Mouse (Mus musculus) kidney, adult 11 months (tissue): ENCODE results near the gene Adh1.
A peak's percentile ranks its signal among the peaks of the same experiment; 100 is the strongest.

Source experiments
- DNase-seq: peaks from one replicate; pipeline ENCODE4 v3.0.0; 2022

Adh1 gene

DNA sequence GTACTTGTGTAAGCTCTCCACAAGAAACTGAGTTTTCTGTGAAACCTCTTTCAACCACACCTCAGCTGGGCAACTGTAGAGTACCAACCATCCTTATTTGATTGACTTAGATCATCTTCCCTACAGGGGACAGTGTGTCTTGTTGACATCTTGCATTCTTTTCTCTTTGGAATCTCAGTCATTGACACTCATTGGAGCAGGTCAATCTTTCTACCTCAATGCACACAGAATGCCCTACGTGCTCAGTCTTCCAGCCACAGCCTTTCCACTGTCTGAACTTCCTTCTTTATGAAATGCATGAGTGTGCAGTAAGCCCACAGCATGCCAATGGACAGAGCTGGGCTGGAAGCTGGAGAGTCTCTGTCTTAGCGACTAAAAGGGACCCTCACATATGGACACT is 29.9 kb downstream of the Adh1 start:
- peak; percentile 49 for DNase-seq

DNA sequence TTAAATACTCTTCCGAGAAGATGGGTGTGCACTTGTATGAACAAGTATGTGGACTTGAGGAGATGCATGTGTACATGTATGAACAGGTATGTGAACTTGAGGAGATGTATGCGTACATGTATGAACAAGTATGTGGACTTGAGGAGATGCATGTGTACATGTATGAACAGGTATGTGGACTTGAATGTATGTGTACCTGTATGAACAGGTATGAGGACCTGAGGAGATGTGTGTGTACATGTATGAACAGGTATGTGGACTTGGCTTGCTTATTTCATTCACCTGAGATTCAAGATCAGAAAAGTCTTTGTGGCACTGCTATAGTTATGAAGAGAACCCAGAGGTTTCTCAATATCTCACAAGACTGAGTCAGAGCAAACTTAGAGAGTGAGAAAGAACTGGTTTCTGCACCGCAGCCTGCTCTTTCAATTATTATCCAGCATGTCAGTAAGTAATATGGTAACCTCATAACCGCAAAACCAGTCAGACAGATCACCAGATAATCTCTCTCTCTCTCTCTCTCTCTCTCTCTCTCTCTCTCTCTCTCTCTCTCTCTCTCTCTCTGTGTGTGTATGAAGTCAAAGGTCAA is 30.8 kb downstream of the Adh1 start:
- DNase-seq = no peak

DNA sequence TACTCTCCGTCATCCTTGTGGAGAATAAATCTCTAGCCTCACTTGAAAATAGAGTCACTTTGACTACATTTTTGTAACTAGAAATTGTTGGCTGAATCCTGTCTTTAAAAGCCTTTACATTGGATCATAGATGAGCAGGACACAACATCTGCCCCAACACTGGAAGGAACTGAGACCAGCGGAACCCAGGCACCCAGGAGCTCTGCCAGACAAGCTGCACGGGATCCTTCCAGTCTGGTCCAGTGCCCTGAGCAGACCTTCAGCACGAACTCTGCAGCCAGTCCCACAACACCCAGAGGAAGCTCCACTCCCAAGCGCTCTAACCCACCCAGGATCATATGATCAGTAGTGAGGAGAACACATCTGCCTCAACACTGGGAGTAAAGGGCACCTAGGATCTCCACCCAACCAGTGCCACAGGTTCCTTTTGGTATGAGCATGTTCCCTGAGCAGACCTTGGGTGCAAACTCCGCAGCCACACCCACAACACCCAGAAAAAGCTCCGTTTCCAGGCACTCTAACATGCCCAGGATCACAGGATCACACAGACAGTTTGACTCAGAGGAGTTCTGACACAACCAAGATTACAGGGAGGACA is 32.6 kb downstream of the Adh1 start:
- DNase-seq = no peak

DNA sequence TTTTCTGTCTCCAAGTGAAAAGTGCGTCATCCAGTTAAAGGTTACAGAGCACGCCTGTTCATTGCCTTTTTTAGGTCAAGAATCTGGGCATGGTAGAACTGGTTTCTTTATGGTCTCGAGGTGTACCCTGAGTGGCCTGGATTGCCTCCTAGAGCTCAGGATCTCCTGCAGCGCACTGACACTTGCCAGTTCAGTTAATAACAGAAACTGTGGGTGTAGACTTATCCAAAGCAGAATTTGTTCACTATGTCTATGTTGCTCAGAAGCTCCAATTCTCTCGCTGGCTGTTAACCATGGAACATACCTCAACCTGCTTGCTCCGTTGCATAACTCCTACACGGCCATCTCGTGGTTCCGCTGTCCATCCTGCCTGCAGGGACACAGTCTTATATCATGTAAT is 39.3 kb downstream of the Adh1 start:
- no peak for DNase-seq

DNA sequence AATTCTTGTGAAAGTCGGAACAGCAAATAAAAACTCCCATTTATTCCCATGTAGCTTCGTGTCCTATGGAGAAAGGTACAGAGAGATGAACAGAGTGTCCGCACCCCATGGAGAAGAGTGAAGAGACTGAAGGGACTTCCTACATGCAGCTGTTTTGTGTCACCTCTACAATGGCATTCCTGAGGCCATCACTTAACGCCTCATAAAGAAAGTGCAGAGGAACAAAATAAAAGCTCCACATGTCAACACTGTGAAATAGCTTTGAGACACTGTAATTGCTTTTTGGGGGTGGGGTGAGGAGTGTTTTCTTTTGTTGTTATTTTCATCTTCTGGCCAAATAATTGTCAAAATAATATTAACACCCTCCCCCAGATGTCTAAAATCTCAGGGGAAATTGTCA is 41.9 kb downstream of the Adh1 start:
- DNase-seq = no peak

DNA sequence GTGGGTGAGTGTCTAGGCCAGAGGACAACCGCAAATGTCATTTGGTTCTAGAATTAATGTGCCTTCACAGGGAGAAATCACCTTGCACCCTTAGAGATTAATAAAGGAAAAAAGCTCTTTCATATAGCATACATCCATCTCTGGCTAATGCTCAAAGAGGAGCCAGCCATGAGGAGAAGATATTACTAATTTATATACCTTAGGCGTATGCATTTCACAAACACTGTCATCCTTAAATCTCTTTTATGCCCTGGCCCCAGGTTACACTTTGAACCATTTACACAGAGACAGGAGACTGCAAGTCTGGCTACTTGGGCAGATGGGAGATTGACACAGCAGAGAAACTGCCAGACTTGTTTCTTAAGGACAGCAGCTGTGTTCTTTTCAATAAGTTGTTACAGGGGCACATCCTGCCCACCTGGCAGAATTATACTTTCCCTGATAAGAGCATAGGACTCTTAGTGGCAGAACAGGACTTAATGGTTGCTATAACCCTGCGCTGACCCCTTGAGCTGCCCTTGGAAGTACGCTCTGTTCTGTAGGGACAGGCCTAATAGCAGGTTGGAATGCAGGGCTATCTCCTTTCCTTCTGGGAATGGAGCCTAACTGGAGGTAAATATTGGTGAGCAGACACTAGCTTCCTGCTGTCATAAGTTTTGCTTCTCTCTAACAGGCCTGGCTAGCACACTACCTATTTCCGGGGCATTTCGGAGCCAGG is 43.1 kb downstream of the Adh1 start:
- DNase-seq = no peak

DNA sequence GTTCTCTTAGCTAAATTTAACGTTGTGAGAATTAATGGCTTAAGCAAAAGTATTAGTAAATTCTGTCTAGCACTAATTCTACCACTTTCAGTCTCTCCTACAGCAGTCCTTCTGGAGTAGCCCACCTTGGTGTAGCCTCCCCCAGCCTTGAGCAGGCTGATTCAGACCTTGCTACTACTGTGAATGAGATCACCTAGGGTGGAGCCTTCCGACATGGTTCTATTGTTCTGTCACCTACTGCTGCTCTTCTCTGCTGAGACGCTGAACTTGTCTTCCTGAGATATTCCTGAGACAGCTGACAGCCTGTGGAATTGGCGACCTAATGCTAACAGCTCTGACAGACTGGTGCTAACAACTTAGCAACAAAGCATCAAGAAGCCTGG is 43.7 kb downstream of the Adh1 start:
- no peak for DNase-seq

DNA sequence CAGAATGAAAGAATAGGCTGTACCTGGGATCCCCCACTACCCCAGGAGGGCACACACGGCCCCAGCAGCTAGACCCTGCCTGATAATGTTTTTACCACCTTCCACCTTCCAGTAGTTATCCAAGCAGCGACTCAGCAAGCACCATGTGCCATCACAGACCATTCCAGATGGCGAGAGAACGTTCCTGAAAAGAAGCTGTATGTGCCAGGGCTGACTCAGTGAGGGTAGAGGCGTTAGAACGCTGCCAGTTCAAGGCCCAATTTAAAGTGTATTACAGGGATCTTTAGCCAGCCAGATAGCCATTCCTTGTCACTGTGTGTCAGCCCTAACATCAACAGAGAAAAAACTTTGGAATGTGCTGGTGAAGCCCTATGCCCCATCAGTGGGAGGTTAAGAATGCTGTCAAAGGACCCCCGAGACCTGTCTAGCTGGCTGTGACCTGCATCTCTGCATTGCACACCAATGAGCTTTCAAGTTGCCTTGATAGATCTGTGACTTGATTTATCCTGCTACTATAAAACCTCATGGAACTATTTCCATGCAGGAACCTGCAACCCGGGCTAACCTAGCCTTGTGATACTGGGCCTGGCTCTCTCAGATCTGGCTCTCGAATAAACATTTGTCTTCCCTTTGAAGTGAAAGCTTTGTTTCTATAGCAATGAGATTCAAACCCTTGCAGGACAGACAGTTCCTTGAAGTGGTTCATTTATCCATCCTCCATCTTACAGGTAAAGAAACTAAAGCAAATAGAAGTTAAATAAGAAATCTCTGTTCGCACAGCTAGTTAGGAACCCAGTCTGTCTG is 44.9 kb downstream of the Adh1 start:
- no peak for DNase-seq

DNA sequence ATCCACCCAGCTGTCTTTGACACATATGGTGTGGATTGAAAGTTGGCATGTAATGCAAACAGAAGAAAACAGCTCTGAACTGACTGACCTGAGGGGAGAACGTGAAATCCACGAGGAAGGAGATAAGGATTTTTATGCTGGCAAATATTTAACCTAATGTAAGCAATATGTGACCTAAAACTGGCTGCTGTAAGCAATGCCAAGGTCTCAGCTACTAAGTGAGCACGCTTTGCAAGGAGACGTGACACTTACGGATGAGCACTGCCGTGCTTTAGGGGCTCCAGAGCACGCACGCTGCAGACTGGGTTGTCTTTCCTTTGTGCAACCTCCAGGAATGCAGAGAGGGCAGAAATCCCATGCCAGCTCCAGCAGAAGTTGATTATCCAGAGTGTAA is 45.5 kb downstream of the Adh1 start:
- no peak for DNase-seq

DNA sequence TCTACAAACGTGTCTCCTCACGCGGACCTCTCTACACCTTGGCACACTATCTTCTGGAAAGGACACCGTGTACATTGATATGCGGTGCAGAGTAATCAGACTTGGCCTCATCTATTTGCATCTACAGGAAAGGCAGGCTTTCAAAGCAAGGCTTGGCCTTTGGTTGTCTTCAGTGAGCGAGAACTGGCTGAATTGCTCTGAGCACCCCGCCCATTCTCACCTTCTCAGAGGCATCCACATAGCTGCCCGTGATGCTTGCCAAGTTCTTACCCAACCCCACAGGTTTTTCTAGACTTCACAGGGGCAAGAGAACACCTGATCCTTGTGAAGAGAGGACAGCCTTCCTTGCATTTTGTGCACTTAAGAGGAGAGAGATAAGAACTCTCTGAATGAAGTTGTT is 49.1 kb downstream of the Adh1 start:
- DNase-seq = no peak

DNA sequence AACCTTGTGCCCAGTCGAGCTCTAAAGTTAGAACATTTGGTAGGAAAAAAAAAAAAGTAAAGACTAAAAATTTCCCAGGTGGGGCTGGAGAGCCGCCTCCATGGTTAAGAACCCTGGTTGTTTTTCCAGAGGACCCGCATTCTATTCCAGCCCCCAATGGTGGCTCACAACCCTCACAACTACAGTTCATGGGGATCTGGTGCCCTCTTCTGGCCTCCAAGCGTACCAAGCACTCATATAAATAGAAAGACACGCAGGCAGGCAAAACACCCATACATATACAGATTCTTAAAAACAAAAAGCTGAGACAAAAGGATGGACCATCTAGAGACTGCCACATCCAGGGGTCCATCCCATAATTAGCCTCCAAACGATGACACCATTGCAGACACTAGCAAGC is 50.2 kb downstream of the Adh1 start:
- no peak for DNase-seq

DNA sequence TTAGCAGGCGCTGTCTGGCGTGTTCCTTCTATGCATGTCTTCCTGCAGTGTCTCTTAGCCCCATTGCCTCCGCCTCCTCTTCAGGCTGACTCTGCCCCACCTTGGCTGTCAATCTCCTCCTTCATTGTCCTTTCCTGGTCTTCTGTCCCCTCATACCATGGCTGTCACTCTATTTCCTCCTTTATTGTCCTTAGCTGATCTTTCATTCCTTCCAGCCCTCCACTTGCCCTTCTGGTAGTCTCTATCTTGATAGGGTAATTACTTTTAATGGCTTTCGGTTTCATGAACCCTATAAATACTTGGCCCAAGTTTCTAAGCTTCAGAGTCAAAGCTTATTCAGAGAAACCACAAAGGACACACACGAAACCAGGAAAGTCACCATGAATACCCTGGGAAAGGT is 52.2 kb downstream of the Adh1 start, which contains the start of gene Adh6a:
TSS of gene Adh6a (plus strand) at position 322 of the 400 bp plus-strand sequence.
- DNase-seq = no peak

DNA sequence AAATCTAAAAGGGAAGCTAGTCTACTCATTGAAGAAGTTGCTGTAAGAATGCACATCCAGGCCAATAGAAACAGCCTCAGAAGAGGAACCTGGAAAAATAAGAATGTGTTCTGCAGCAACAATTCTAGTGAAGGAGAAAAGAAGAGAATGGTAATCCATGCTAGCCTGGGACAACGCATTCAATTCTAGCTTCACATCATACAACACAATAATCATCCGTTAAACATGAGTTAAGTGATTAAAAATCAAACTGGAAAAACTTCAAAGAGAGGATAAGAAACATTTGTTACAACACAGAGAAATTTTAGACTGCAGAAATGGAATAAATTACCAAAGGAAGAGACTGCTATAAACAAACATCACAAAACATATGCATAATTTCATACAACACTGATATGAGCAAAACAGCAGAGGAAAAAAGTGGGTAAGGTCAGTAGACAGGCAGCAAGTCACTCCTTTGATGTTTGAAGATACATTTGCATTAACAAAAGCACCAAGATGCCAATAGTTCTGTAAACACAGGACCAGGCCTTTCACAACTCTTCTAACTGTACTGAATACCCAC is 56.2 kb downstream of the Adh1 start:
- no peak for DNase-seq

DNA sequence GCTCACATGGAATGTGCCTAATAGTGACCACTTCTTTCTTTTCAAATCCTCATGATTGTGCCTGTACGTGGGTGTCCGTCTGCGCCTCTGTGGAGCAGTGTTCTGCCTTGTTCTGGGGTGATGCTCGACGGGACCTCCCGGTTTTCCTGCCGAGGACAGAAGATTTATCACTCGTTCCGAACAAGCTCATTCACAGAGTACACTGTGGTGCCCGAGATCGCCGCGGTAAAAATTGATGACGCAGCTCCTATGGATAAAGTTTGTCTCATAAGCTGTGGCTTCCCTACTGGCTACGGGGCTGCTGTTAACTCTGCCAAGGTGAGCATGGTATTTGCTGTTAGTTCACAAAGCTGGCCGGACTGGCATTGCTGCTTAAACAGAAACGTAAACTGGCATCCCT is 64.2 kb downstream of the Adh1 start:
- no peak for DNase-seq

DNA sequence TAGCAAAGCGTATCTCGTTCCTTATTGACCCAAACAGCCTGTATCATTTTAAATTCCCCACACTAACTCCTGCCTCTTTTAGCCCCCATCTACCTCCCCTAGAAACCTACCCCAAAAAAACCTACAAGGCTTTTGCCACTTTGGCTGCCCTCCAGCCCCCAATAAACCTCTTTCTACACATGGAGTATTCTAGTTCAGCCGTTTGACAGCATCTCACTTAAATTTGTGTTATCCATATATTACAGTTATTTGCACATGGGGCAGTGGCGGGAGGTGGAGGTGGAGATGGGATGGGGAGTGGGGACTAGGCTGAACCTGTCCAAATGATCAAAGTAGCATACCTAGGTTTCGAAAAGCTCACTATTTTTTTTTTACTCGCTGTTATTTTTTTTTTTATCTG is 64.7 kb downstream of the Adh1 start:
- no peak for DNase-seq

DNA sequence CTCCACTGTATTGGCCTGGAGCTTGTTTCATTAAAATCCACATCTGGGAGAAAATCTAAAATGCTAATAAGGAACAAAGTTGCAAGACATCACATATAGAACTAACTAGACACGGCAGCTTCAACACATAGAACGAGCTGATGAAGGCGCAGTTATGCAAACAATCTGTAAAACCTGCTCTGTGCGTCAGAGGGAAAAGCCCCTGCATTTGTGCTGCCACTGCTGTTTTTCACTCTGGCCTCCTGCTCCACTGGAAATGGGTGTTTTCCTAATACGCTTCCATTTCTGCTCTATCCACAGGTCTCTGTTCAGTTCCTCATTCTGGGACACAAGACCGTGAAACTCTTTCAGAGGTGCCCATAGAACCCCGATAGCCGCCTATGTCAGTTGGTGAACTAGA is 73.1 kb downstream of the Adh1 start:
- DNase-seq = no peak

DNA sequence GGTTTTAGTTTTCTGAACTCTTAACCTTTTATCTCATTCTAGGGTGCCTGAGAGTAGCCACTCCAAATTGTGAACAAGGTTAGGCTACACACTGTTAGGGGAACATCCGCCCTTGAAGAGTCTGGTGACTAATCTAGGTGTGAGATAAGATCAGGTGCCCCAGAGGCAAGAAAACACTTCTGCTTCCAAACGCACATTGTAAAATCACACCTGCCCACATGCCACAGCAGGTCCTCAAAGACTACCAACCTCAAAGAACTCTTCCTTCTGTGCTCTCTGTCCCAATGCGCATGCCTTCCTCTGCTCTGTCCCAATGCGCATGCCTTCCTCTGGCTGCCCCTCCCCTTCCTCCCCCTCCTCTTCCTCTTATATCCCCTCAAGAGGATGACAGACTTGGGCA is 73.5 kb downstream of the Adh1 start:
- no peak for DNase-seq

DNA sequence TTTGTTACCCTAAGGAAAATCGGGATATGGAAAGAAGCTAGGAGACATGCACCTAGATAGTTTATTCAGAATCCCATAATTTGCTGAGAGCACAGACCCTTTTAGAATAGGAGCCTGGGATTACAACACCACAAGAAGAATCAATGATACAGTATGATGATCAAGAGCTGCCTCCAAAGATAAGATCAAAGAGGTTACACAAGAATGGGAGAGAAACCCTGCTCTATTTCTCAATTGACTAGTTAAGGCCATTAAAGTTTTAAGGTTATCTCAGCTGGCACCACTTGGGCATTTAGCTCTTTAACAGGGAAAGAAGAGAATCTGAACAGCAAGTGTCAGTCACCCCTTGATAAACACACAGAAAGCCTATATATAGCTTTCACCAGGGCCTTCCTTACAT is 74.8 kb downstream of the Adh1 start:
- DNase-seq = no peak

DNA sequence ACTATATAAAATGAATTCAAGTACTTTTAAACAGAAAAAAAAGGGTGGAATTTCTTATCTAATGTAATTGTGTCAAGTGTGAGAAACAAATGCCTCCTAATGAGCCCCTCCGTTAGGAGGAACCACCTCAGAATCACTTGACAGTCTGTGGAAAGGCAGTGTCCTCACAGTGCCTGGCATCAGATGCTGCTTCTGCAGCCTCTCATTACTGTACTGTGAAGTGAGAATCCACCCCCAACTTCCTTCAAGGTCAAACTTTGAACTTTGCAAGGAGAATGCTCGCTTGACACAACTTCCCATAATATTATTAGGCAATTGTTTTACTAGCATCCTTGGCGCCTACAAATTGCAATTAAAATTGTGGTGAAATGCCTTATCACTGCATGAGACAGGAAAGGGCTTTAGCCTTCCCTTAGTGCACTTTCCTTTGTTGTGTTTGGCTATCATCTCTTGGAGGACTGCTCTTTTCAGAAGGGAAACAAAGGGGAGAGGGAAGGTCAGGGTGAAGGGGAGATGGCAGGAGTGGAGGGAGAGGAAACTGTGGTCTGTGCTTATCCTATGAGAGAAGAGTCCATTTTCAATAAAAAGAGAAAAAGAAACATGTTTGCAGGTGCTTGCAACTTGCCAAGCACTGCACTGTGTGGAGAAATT is 75.4 kb downstream of the Adh1 start:
- no peak for DNase-seq
